Mouse (Mus musculus) adrenal gland, adult 8-10 months (tissue): ENCODE results near the gene Arhgef17. TPM values are rescaled to one million over a fixed set of nuclear protein-coding genes. Genes with fewer than 3 reads are reported as not detected.
A peak's percentile ranks its signal among the peaks of the same experiment; 100 is the strongest.
"Not testable (repeated sequence)": the region's sequence is repeated elsewhere in the genome, so short reads cannot be mapped to it uniquely, and the experiment has no call there.

Experiments used
- DNase-seq: peaks from one replicate; pipeline ENCODE4 v3.0.0; 2022
- total RNA-seq, 4 experiments: library from RNA; stranded (reverse); gene quantifications; 2 replicates each; pipeline ENCODE4 v1.2.4; 2022

Arhgef17 gene
- total RNA-seq, 4 experiments from 2014 or later: 95.8 to 118 (median 108) TPM

GRCm38 (mm10) chr7:100871355-100871754 is 60.6 kb downstream of the Arhgef17 start:
- DNase-seq: no peak

GRCm38 (mm10) chr7:100869877-100870629 is 61.9 kb downstream of the Arhgef17 start:
- no peak for DNase-seq

- DNase-seq: no peak
Measured at GRCm38 (mm10) chr7:100868551-100868950, 63.4 kb downstream of the Arhgef17 start.

- no peak for DNase-seq
Measured at GRCm38 (mm10) chr7:100867561-100867960, 64.3 kb downstream of the Arhgef17 start.

GRCm38 (mm10) chr7:100866675-100867074 is 65.2 kb downstream of the Arhgef17 start:
- DNase-seq: no peak

GRCm38 (mm10) chr7:100862828-100863638 is 68.9 kb downstream of the Arhgef17 start, which contains the start of gene Relt:
Relt (minus strand) TSS chr7:100863446.
- DNase-seq: peak; percentile 85

- DNase-seq: no peak
Measured at GRCm38 (mm10) chr7:100862353-100862752, 69.6 kb downstream of the Arhgef17 start.

- no peak for DNase-seq
Measured at GRCm38 (mm10) chr7:100861209-100861608, 70.7 kb downstream of the Arhgef17 start.

- DNase-seq: no peak
Measured at GRCm38 (mm10) chr7:100860450-100860849, 71.5 kb downstream of the Arhgef17 start.

- DNase-seq: no peak
Measured at GRCm38 (mm10) chr7:100855795-100856573, 75.9 kb downstream of the Arhgef17 start.

- no peak for DNase-seq
Measured at GRCm38 (mm10) chr7:100855300-100855699, 76.6 kb downstream of the Arhgef17 start.

- no peak for DNase-seq
Measured at GRCm38 (mm10) chr7:100854861-100855260, 77.0 kb downstream of the Arhgef17 start.

- no peak for DNase-seq
Measured at GRCm38 (mm10) chr7:100854137-100854814, 77.6 kb downstream of the Arhgef17 start.

GRCm38 (mm10) chr7:100853396-100853795 is 78.5 kb downstream of the Arhgef17 start:
- DNase-seq: no peak

- DNase-seq: no peak
Measured at GRCm38 (mm10) chr7:100851481-100852356, 80.2 kb downstream of the Arhgef17 start.

GRCm38 (mm10) chr7:100849508-100849907 is 82.4 kb downstream of the Arhgef17 start:
- DNase-seq: no peak

GRCm38 (mm10) chr7:100848744-100849143 is 83.2 kb downstream of the Arhgef17 start:
- peak; percentile 49 for DNase-seq

- no peak for DNase-seq
Measured at GRCm38 (mm10) chr7:100847131-100847530, 84.8 kb downstream of the Arhgef17 start.

GRCm38 (mm10) chr7:100846033-100846432 is 85.9 kb downstream of the Arhgef17 start:
- DNase-seq: not testable (repeated sequence)

GRCm38 (mm10) chr7:100845412-100845811 is 86.5 kb downstream of the Arhgef17 start:
- DNase-seq: no peak

GRCm38 (mm10) chr7:100845026-100845400 is 86.9 kb downstream of the Arhgef17 start:
- DNase-seq: no peak
